Mouse (Mus musculus) adrenal gland, postnatal 25 days (tissue): ENCODE data around the gene Atxn7l1. TPM values are rescaled to one million over a fixed set of nuclear protein-coding genes. Genes with fewer than 3 reads are reported as not detected.
A peak's percentile ranks its signal among the peaks of the same experiment; 100 is the strongest.
"Not testable (repeated sequence)": the region's sequence is repeated elsewhere in the genome, so short reads cannot be mapped to it uniquely, and the experiment has no call there.

Experiments used
- DNase-seq: peaks from one replicate; pipeline ENCODE4 v3.0.0; 2021; ENCODE audit warnings: mixed read lengths
- total RNA-seq: library from RNA; stranded (reverse); gene quantifications from 2 replicates; pipeline ENCODE4 v1.2.3, GENCODE M21; 2021

Gene Atxn7l1
- total RNA-seq, 1 experiment from 2014 or later: 33.1 TPM

DNA sequence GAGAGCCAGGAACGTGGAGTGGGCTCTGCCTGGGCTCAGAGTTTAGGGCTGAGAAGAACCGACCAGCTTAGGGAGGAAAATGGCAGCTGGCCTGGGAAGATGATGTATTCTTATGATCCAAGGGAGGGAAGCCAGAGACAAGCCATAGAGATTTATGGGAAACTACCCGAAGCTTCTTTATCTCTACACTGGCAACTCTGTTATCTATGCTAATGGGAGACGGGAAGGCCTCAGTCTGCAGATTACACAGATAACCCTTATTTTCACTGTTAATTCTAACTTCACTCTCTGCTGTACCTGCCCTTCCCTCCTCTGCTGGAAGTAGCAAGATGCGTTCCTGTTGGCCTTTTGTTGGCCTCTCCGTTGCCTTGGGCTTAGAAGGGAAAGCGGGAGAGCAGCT is 5.6 kb downstream of the Atxn7l1 start:
- DNase-seq: no peak

DNA sequence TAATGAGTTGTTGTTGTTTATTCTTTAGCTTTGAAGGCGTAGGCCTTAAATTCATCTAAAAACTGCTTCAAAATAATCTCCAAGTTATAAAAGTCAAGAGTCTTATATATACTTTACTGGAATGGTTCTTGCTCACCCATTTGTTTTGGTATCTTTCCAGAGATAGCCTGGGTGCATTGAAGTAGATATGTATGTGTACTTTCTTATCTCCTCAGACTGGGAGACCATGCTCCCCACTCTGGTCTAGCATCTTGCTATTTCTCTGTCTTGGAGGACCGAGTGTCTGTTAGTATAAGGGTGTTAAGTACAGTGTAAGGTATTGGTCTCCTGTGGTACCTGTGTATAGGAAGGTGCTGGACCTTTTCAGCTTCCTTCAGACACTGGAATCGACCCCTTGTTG is 6.4 kb downstream of the Atxn7l1 start:
- no peak for DNase-seq

DNA sequence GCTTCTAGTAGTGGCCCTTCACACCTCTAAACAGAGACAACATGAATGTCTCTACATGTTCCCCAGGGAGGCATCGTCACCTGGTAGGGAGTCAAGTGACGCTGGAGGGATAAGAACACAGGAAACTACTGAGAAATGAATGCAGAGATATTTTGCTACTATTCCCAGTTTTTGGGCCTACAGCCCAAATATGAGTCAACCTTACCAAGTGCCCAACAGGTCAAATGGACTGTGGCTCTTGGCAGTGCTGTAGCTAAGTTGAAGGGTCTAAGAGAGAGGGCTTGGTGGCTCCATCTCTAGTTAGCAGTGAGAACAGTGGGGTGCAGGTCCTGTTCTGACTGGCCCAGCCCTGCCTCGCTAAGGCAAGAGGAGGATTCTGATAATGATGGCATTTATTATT is 7.2 kb downstream of the Atxn7l1 start:
- no peak for DNase-seq

DNA sequence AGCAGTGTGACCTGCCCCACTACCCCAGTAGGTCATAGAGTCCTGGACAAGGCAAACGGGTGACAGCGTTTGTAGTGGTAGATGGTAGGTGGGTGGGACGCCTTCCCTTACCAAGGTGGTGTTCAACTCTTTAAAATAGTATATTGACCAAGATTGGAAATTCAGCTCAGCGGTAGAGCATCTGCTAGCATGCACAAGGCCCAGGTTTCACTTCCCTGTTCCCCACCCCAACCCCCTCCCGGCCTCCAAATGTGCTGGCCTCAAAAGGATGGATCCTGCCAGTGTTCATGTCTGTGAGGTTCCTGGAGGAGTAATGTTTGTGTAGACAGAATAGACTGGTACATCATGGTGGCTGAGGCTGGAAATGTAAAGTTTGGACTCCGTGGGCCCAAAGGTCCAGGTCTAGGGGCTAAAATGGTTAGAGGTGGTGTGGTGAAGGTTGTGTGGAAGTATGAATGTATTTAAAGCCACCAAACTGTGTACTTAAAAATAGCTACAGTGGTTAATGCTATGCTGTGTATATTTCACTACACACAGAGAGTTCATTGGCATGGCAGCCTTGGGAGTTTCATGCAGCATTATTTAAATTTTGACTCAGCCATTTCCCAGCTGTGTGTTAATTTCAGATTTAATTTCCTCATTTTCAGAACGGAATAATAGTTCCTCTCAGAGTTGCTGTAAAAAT is 9.0 kb downstream of the Atxn7l1 start:
- no peak for DNase-seq

DNA sequence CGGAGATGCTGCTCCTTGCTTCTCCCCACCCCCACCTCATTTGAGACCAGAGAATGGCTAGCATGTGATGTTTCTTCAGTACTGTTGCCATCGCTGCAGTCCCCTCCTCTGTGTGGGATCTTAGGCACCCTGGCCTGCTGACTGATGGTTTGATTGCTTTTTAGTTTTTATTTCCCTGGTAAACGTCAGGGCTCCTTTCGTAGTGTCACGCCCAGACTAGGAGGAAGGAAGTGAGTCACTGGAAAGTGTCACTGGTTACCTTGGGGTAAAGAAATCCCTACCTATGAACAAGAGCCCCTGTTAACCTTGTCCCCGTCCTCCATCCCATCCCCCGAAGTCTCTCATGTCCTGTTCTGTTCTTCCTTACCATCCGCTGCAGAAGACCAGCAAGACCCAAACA is 10.8 kb downstream of the Atxn7l1 start:
- no peak for DNase-seq

DNA sequence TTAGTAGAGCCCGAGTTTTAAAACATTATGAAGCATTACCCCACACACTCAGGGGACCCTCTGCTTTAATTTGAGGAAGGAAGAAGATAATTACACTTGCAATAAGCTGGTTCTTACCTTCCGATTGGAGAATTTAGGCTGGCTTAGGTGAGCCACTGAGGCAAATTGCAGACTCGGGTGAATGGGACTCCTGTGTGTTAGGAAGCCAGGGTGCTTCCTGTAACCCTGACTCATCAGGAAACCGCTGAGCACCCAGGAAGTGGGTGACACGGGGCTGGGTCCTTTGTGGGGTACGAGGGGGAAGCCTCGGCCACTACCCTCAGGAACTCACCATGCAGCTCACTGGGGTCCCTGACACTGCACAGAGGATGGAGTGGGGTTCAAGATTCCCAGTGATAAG is 12.9 kb downstream of the Atxn7l1 start:
- no peak for DNase-seq

DNA sequence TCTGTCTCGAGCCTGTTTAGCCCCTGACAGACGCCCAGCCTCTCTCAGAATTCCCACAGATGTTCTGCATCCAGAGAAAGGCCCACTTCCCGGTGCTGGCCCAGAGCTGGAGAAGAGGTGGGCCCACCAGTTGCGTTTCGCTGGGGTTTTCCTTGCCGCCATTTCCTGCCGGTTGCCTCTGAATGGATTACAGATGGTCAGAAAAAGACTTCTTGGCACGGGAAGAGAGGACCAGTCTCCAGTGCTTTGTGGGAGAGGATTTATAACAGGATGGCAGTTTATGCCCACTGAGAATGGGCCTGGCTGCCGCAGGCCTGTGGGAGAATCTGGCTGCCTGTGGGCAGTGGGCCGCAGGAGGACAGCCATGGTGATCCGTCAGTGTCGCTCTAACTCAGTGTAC is 15.0 kb downstream of the Atxn7l1 start:
- DNase-seq: no peak

DNA sequence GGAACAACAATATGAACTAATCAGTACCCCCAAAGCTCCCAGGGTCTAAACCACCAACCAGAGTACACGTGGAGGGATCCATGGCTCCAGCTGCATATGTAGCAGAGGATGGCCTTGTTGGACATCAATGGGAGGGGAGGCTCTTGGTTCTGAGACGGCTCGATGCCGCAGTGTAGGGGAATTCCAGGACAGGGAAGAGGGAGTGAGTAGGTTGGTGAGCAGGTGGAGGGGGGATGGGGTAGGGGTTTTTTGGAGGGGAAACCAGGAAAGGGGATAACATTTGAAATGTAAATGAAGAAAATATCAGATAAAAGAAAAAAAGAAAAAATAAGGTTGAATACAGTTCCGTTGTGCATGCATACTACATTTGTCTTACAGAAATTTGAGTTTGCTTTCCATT is 16.5 kb downstream of the Atxn7l1 start:
- DNase-seq: not testable (repeated sequence)

DNA sequence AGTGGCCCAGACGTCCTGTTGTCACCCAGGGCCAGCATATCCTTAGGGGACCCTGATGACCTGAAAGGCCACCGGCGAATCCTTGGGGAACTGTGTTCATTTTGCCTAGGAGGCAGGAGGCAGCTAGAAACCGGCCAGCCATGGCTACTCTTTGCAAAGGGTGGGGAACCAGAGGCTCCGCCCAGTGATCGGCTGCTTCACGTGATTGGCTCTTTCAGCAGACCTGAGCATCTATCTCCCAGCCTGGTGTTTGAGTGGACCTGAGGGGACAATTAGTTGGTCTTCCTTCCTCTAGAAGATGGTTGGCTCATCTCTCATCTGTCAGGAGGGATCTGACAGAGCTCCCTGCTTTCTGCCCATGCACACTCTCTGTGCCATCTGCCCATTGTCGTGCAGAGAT is 19.2 kb downstream of the Atxn7l1 start:
- DNase-seq: no peak

DNA sequence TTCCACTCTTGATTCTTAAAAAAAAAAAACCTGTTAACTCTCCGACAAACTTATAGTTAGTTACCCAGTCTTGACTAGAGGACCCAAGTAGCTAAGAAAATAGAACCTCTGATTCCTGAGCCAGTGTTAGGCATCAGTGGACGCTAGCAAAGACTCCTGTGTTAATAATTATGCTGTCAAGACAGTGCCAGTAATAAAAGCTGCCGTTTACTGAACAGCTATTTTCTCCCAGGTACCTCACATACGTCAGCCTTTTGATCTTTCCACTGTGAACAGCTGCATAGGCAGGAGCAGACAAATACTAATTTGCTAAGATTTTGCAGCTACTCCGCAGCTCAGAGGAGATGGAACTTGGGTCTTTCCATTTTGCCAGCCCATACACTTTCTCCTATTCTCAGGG is 20.1 kb downstream of the Atxn7l1 start:
- DNase-seq: no peak

DNA sequence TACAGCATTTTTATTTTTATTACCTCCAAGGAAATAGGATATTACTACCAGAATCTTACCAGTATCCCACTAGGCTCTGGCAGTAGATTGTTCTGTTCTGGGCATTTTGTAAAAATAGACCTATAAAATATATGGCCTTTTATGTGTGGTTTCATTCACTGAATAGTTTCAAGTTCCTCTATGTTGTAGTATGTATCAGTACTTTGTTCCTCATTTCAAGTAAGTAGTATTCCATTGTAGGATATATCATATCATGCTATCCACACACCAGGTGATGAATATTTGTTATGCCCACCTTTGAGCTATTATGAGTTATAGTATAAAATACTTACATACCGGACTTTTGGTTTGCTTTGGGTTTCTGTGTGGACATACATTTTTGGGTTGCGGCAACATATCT is 21.0 kb downstream of the Atxn7l1 start:
- DNase-seq: no peak

DNA sequence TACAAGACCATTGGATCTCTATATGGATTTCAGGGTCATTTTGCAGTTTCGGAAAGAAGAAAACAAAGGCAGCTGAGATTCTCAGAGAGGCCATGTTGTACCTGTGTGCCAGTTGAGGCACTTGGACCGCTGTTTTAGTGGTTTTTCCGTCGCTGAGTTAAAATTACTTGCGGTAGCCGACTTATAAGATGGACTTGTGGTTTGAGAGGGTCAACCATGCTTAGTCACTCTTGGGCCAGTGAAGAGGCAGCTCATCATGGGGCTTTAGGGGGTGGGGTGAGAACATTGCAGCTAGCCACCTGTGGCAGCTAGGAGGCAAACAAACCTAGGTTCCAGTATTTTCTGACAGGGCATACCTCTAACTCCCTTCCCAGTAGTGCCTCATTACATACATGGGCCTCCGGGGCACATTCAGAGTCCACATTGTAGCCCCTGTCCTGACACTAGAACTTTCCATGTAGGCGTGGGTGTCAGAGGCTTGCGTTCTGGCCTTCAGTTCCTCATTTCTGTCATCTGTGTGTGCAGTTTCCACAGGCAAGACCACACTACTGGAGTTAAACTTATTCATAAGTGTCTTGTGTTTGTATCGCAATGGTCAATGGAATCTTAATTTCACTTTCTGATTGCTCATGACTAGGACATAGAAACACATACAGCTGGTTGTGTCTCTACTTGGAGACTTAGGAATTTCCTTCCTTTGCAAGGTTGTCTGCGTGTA is 22.4 kb downstream of the Atxn7l1 start:
- no peak for DNase-seq

DNA sequence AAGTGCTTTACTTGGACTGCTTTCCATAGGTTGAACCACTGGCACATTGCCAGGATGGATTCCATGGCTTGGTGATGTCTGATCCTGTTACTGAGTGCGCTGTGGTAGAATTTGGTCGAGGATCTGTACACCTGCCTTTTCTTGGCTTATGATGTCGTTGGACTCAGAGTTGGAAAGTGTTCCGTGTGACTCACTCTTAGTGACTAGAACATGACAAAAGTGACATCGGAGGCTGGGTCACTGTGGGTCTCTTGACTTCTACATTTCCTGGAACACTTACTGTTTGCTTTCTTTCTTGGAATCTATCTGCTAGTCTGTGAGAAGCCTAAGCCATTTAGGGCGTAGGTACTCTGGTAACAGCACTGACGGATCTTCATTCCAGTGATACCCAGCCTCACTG is 23.3 kb downstream of the Atxn7l1 start:
- DNase-seq: no peak

DNA sequence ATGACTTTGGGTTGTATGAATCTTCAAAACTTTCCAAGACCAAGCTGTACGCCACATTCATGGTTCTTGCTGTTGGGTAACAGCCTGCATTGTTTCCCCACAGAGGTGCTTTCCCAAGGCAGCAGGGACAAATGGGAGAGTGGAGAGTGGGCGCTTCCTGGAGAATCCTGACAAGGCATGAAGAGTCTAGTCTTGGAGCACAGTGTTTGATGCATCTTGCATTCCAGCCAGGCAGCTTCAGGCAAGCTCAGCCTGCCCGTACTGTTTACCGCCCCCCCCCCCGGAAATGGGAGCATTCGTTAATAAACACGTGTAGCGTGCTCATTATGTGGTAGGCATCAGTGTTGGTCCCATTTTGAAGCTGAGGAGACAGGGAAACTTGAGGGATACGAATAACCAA is 25.4 kb downstream of the Atxn7l1 start:
- DNase-seq: no peak

DNA sequence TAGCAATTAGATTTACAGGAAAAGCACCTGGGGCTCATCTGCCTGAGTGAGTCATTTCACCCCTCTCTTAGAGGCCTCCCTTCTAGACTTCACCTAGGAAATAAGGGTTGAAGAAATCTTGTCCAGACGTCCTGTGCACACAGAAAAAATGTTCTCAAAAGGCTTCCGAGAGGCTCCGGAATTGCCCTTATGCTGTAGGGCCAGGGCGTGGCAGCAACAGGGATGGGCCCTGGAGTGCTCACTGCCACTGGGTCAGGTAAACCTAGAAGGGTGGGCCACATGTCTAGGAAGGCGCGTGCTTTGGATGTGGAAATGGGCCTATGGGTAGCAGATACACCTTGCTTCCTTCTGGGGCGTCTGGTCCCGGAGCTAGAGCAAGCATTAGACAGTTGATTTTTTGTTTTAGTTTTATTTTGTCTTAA is 26.2 kb downstream of the Atxn7l1 start:
- no peak for DNase-seq

DNA sequence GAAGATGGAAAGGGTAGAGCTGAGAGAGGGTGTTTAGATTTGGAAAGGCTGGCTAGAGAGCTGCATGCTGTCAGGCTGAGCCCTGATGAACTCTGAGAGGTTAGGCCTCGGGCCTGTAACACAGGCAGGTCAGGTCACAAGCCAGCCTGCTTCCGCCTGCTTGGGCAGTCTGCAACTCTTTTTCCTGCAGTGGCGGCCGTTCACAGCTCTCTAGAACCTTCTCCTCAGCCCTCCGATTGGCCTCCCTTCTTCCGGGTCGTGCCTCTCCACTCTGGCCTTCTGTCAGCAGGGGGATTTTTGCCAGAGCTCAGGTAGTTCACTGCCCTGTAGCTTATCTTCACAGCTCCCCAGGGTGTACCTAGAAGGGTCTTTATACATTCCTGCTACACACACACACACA is 26.7 kb downstream of the Atxn7l1 start:
- no peak for DNase-seq

DNA sequence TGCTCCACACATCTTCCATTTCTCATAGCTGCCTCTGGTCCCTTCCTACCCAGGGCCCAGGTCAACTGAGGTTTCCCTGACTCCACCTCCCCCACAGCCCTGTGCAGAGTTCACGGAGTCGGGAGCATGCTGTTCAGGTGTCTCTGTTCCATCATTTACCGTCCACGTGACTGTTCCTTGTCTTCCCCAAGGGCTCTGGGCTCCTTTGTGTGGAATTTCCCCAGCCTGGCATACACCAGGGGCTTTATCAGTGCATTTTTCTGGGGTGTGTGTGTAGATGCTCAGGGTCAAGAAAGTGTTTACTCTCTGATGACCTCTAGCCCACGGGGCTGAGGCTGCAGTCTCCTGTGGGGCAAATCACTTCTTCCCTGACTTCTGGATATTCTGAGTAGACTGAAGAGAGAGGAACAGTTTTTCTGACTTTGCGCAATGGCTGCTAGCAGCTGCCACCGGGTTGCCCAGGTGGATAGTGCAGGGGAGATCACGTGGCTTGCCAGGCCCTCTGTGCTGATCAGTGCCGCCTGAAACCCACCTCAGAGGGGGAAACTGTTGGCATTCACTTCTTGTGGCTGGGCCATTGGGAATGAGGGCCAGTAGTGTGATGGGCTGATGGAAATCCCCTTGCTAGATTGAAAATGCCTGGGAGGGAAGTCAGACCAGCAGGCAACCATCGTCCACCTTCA is 27.3 kb downstream of the Atxn7l1 start:
- no peak for DNase-seq

DNA sequence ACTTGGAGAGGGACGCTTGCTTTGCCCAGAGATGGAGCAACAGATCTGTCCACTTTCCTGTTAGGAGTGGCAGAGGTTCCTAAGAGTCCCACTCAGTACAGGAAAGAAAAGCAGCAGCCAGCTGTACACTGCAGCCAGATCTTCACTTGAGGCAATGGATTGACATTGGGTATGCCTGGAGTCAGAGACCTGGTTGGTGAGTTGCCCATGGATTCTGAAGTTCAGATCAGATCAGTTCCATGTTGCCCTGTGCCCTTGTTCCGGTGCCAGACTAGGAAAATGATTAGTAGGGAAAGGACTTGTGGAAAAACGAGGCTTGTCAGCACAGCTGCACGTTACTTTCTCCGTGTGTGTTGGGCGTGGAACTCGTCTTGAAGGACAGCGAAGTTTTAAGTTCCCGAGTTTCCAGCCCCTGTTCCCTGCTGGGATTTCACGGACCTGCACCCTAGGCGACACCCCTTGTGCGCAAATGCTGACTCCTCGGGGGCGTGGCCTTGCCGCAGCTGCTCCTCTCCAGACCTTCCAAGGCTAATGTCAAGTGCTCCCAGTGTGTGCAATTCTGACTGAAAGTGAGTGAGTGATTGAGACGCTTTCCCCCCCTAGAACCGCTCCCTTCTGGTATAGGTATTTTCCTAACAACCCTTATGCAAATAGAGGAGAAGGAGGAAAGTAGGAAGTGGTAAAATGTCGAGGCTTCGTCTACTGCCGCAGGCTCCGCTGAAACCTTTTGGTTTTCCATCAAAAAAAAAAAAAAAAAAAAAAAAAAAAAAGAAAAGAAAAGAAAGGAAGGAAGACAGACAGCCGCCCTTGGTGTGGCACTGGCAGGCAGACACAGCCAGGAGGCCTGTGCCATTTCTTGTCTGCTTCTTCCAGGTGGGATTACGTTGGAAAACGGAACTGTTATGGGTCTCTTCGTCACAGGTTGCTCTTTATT is 28.4 kb downstream of the Atxn7l1 start:
- DNase-seq: peak; percentile 78

DNA sequence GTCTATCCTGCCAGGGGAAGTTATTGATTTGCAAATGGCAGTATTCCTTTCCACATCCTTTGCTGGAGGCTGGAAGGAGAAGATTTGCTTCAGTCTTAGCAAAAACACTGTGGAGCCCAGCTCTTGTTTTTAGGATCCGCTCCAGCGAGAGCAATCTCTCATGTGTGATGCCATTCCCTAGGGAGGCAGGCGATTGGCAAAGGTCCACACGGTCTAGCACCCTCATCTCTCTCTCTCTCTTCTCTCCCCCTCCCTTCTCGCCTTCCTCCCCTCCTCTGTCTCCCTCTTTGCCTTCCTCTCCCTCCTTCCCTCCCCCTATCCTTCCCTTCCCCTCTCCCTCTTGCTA is 29.0 kb downstream of the Atxn7l1 start:
- peak; percentile 48 for DNase-seq

DNA sequence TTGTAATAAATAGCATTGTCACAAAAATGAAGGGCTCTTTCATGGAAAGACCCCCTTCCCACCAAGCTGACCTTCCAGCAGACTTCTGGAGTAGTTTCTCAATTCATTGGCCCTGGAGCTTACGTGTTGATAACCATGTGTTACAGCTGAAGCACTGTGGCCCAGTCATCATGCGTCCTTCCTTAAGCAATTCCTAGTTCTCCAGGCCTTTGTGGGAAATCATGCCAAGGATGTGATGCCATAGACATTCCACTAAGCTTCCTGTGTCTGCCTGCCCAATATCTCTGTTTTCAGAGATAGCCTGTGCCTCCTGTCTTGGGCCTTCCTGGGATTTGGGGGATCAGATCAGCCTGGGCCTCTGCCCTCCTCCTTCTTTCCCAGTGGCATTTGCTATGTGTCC is 32.9 kb downstream of the Atxn7l1 start:
- DNase-seq: no peak

DNA sequence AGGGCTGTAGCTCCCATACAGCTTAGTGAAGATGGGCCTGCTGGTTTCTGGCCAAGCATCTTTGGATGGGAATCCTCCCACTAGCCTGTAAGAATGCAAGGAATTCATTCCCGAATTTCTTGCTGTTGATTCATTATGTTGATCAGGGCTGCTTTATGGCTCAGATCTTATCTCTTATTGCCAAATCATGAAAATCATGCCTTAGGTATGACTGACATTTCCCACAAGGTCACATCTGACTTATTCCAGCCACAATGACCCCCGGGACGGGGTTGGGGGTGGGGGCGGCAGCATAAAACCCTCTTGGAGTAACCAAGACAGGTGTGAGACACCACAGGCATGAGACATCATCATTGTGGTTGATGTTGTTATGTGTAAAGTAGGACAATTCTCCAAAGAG is 34.4 kb downstream of the Atxn7l1 start:
- DNase-seq: no peak

DNA sequence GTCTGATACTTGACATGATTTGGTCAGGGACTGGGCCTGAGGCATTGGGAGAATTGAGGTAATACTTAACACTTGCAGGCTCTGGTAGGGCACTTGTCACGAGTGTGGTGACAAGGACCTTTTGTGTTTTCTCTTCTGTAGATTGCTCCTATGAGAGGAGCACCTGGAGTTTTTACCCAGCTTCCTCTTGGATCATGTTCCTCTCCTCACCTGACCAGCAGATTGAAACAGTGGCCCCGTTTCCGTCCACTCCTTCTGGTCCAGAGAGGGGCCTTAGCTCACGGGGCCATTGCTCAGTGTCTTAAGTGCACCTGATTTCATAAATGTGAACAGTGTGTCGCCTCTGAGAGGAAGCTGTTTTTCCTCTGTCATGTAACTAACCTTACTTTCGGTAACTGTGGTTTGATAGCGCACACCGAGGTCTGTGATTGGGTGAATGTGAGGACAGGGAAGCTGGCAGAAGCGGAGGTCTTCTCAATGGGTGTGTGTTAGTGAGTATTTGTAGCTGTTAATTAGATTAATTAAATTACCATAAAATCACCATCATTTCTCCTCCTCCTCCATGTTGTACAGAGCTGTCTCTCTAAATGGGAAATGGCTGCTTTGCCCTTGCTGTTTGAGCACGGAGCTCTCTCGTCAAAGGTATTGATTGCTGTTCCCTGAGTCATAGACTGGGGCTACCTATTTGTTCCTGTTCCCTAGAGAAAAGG is 35.1 kb downstream of the Atxn7l1 start:
- no peak for DNase-seq
